Comparison of ENCODE assay signal across 19 mouse cellular contexts in genomic region chr10:86482496-86482895, GRCm38 (mm10).
"Had no signal": no experiment of that assay in that cellular context is flagged by ENCODE, and none has a peak within 500 bp of the region (broad histone marks: within the 10 kb centered on the region; RNA-seq: fewer than 3 reads in every experiment).

No protein-coding gene starts in this region.

- ATAC-seq: intestine, embryonic 16.5 days; lung, postnatal 0 days had no signal

- H3K4me1 ChIP-seq: neural tube, embryonic 12.5 days; stomach, embryonic 15.5 days had no signal

- H3K36me3 ChIP-seq: limb, embryonic 15.5 days; midbrain, embryonic 10.5 days; neural tube, embryonic 12.5 days; stomach, embryonic 15.5 days had no signal

- H3K9ac ChIP-seq: limb, embryonic 15.5 days; liver, embryonic 14.5 days; neural tube, embryonic 12.5 days; stomach, embryonic 15.5 days had no signal

- H3K4me3 ChIP-seq: limb, embryonic 15.5 days; midbrain, embryonic 10.5 days; myocyte; neural tube, embryonic 12.5 days; stomach, embryonic 15.5 days had no signal

- H3K4me2 ChIP-seq: limb, embryonic 15.5 days; neural tube, embryonic 12.5 days; stomach, embryonic 15.5 days had no signal

- H3K9me3 ChIP-seq: limb, embryonic 15.5 days; midbrain, embryonic 10.5 days; neural tube, embryonic 12.5 days; stomach, embryonic 15.5 days had no signal

- H3K27me3 ChIP-seq: limb, embryonic 15.5 days; neural tube, embryonic 12.5 days; stomach, embryonic 15.5 days had no signal

- H3K27ac ChIP-seq: limb, embryonic 15.5 days; liver, embryonic 14.5 days; midbrain, embryonic 10.5 days; neural tube, embryonic 12.5 days; stomach, embryonic 15.5 days had no signal

- DNase-seq: kidney, adult 2 months; kidney, postnatal 36 days; layer of hippocampus, adult 9-11 months; layer of hippocampus, postnatal 36 days; lung, adult 18-20 months; lung, postnatal 4 days; midbrain, embryonic 14.5 days; right cerebral cortex, postnatal 4 days; spleen, adult 18-20 months; thymus, adult 2 months; thymus, postnatal 25 days had no signal
